Mouse (Mus musculus): ENCODE measurements around the gene Inpp4a.

Inpp4a gene

DNA sequence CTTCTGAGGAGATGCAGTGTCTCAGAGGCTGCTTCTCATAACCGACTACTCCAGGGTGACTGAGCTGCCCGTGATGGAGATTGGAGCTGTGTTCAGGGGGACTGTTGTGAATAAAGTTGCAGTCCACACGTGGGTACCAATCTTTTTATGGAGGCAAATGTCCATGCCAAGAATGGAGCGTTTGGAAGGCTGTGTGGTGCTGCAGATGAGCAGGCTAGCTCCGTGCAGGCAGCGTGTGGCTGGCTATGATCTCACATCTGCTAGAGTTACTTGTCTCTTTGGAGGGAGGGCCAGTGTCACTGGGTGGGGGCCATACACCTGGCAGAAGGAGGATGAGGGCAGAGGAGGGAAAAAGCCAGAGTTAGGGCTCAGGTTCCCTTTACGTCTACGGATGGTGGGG lies 59.0 kb downstream of the Inpp4a start:
- DNase-seq = no peak

- DNase-seq = no peak
These were observed 59.9 kb downstream of the Inpp4a start for GRCm38 (mm10) chr1:37359395-37360092.

DNA sequence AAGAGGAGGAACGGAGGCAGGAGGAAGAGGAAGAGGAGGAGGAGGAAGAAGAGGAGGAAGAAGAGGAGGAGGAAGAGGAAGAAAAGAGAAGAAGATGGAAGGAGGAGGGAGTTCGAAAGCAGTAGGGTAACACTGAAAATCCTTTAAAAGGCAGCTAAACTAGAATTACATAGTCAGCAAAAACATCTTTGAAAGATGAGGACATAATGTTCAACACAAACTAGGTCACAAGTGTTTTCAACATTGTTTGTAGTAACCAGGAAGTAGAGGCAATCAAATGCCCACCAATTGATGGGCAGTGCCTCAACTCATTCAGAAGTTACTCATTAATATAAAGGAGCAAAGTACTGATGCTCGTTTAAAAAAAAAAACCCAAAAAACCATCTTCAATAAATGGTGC lies 61.1 kb downstream of the Inpp4a start:
- no peak for DNase-seq

- DNase-seq = no peak
These were observed 63.1 kb downstream of the Inpp4a start for GRCm38 (mm10) chr1:37362721-37363120.

GRCm38 (mm10) chr1:37368125-37368524 lies 68.5 kb downstream of the Inpp4a start:
- DNase-seq = no peak

GRCm38 (mm10) chr1:37368768-37369385 lies 69.2 kb downstream of the Inpp4a start:
- no peak for DNase-seq

GRCm38 (mm10) chr1:37376177-37376576 lies 76.5 kb downstream of the Inpp4a start:
- DNase-seq = no peak

GRCm38 (mm10) chr1:37376751-37377150 lies 77.1 kb downstream of the Inpp4a start:
- no peak for DNase-seq

DNA sequence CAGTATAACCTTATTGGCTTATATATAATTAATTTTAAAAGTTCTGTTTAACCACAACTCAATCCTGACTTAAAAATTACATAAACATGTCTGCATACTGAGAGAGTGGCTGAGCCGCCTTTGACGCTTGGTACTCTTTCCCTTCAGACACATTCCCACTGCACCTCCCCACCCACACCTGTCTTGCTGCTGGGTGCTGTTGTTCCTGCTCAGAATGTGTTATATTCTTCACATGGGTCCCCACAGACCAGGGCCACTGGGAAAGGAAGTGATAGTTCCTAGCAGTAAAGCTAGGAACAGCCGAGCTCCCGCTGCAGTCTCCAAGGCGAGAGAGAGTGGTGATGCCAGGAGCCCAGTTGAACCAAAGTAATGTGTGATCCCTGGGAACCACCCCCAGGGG lies 78.4 kb downstream of the Inpp4a start:
- no peak for DNase-seq

DNA sequence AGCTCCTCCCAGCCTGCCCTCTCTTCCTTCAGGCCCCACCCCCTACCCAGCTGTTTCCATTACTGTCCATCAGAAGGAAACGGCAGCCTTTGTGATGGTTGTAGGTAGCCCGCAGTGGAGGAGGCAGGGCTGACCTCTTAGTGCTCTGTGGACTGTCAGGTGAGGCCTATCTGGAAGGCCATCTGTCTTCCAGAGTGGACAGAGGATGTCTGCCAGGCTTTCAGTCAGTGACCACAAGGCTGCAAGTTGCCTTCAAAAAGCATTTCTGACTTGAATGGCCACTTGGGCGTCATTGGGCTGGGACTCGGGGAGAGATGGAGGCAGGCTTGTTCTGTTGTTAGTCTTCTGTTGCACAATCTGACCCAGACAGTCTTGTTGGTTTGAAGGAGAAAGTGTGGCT lies 79.9 kb downstream of the Inpp4a start:
- DNase-seq = no peak

GRCm38 (mm10) chr1:37380913-37381312 lies 81.2 kb downstream of the Inpp4a start:
- no peak for DNase-seq

DNA sequence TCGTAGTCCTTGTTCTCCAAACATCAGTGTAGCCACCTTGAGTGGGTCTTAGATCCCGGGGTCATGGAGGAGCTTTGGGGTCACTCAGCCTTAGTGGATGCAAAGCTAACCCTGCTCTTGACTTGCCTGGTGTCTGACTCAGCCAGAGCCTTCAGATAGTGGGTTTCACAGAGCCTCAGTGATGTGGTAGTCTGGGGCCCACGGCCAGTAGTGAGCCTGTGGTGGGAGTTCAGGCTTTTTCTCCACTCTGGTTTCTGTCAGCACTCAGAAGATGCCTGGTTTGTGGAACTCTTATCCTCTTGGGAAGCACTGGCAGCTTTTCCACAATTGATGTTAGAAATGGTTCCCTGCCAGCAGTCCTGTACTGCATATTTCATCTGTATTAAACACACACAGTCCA lies 84.6 kb downstream of the Inpp4a start:
- DNase-seq = no peak

GRCm38 (mm10) chr1:37386448-37386971 lies 86.8 kb downstream of the Inpp4a start:
- no peak for DNase-seq

DNA sequence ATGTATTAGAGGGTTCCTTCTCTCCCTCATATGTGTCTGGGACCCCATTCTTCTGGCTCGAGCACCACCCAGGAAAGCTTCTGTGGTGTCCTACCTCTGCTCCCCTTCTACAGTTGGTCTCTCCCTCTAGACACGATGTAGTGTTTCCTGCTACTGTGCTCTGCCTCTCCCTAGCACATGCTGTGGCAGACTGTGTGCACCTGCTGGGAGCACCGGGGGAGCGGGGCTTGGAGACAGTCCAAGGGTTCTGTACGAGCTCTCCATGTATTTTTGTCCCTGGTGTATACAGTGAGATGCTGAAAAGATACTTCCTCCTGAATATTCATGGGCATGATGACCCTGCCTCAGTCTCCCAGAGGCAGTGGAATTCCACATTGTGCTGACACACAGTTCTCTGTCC lies 93.5 kb downstream of the Inpp4a start:
- DNase-seq = no peak

- peak; percentile 43 to 69 for DNase-seq
These were observed 96.8 kb downstream of the Inpp4a start for GRCm38 (mm10) chr1:37396481-37396880.

GRCm38 (mm10) chr1:37398961-37399360 lies 99.3 kb downstream of the Inpp4a start:
- DNase-seq = peak in 1 of 2 experiments; percentile 8

- DNase-seq = peak in 1 of 2 experiments; percentile 21
These were observed 100.1 kb downstream of the Inpp4a start for GRCm38 (mm10) chr1:37399734-37400133.

DNA sequence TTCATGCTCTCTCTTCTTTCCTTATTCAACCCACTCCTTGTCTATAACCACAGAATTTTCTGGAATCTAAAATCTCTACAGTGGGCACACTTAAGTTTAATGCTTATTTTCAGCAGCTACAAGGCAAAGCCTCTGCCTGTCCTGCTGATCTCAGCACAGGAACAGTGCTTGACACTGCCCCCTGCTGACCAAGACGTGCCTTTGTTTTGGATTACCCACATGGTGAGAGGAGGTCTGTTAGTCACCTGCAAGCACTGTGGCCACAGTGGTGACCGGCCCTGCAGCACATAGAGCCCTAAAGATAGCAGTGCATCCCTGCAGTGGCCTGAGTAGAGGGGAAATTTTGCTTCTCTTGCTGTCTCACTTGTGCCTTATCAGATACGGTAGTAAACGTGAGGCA lies 102.0 kb downstream of the Inpp4a start:
- peak; percentile 66 to 73 for DNase-seq

GRCm38 (mm10) chr1:37405137-37405536 lies 105.5 kb downstream of the Inpp4a start:
- no peak for DNase-seq

DNA sequence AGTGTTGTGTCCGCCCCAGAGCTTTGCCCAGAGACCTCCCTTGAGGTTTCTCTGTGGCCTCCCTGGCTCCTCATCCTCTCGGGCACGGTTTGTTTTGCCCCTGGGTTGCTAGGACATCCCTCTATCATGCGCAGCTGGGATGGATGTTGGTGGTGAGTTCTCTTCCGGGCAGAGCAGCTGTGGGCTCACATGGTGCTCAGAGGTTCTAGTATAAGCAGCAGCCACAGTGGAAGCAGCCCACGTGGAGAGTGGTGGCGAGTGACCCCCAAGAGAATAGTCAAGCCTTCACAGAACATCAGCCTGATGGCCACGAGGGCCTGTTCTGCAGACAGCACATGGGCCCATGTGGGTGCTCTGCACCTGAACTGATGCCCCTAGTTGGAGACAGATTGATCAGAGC lies 107.6 kb downstream of the Inpp4a start:
- no peak for DNase-seq

DNA sequence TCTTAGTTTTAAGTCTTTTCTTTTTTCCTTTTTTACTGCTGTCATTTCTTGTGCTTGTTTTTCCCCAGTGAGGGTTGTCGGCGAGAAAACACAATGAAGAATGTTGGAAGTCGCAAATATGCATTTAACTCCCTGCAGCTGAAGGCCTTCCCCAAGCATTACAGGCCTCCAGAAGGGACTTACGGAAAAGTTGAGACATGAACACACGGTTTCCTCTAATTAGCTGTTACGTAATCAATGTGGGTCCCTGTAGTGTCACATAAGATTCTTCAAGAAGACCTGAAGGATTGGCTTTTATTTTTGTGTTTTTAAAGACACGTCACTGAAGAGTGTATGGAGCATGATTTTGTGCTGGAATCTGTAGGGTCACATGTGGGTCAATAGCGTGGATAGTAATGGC lies 108.4 kb downstream of the Inpp4a start:
- DNase-seq = no peak

DNA sequence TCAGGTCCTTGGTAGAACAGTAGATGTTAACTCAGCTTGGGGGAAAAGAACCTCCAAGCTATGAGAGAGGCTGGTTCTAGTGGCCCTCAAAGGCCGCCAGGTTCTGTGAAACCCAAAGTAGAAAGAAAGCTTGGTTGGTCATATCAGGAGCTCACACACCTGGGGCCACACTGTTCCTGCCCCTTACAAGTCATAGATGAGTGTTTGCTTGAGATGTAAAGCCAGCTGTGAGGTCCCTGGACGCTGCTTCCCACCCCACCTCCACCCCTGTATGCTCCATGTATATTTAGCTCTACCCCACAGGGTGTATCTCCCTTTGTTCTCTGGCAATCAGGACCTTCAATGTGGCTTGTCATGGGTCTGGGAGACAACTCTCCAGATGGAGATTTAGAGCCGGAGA lies 109.0 kb downstream of the Inpp4a start:
- DNase-seq = no peak

- DNase-seq = no peak
These were observed 110.0 kb downstream of the Inpp4a start for GRCm38 (mm10) chr1:37409647-37410046.

DNA sequence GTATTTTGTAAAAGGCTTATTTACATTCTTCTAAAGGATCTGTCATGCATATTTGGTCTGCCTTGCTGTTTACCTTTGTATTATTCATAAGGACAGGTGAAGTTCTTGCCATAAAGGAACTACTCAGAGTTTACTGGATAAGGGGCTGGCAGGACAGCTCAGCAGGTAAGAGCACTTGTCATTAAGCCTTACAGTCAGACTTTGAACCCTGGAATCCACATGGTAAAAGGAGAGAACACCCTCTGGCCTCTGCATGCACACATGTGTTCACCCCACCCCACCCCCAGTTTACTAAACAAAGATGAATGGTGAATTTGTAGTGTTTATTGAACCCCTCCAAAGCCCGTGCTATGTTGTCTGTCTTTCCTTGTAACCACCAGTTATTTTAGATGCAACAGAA lies 115.7 kb downstream of the Inpp4a start:
- DNase-seq = no peak

- peak; percentile 43 to 47 for DNase-seq
These were observed 119.8 kb downstream of the Inpp4a start for GRCm38 (mm10) chr1:37419420-37419819.
